Mouse (Mus musculus): Measurements from ENCODE around the gene Vps52.

DNA sequence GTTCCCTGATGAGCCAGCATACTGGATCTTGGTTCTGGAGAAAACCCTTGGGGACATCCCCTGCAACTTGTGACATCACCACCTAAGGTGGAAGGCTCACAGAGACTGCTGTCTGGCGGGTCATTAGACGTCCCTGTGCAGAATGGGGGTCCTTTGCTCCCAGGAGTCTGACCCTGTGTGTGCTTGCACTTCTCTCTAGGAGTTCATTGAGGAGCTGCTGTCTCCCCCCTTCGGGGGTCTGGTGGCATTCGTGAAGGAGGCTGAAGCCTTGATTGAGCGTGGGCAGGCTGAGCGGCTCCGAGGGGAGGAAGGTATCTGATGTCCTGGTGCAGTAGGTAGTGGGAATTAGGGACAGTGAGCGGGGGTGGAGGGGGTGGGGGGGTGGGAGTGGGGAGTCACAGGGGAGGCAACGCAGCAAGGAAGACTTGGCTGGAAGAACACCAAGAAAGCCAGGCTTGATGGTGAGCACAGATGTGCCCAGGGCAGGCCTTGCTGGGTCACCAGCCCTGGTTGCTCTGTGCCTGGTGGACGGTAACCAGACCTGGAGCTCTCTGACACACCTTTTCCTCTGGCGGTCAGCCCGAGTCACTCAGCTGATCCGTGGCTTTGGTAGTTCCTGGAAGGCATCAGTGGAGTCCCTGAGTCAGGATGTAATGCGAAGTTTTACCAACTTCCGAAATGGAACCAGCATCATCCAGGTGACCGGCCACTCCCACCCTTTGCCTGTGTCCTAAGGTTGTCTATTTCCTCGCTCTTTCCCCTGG, 9.7 kb downstream of the Vps52 start:
- TF ChIP-seq CTCF (IDR thresholded peaks at IDR 0.05; ENCODE audit: control insufficient read depth, insufficient read depth, insufficient read length), result no peak
- no peak for TF ChIP-seq MAX (IDR thresholded peaks at IDR 0.05)
- no peak for TF ChIP-seq CEBPB (IDR thresholded peaks at IDR 0.05; ENCODE audit: low read depth)
